Mouse (Mus musculus) R1 (cell line): ENCODE results near the gene Zdhhc3.

Experiments used
- DNase-seq: peaks from one replicate; pipeline ENCODE4 v3.0.0-alpha.2; 2018; ENCODE audit warnings: low read depth, low spot score

The Zdhhc3 gene

DNA sequence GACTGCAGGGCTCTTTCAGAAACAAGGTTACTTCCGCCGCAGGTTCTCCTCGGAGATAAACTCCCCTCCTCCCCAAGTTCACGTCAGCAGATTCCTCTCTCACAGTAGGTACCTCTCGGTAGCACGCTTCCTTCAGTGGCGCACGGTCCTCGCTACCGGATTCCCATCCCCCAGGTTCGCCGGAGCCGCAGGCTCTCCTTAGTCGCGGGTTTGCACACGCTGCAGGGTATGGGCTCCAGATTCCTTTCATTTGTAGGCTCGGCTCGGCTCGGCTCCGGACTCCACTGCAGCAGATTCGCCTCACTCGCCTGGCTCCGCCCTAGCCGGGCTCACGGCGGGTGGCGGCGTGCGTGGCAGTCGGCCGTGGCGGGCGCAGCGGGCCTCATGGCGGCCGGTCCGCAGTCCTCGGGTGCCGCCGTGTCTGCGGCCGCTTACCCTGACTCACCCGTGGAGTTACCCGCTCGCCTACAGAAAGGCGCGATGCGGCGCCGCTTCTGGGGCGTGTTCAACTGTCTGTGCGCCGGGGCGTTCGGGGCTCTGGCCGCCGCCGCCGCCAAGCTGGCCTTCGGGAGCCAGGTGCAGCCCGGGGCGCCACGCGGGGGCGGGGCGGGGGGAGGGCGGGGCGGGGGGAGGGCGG is 91.9 kb downstream of the Zdhhc3 start, which contains the start of gene Tmem42:
Tmem42 (plus strand) TSS at position 332 of the 637 bp plus-strand sequence.
- peak; percentile 84 for DNase-seq
